In the genomic region with DNA sequence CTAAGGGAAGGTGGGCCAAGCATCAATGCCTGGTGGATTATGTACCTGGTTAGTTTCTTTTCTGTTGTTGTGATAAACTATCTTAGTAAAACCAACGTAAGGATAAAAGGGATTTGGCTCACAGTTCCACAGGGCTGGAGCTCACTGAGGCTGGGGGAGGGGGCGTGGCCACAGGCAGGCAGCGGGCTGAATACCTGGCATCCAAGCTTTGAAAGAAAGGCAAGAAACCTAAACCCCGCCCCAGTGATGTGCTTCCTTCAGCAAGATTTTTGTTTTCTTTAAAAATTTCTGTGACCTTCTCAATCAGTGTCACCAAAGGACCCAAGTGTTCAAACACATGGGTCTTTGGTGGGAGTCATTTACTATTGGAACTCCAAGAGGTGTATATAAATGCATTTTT, we compare ENCODE assay signal across 43 mouse cellular contexts. TPM values are rescaled to one million over a fixed set of nuclear protein-coding genes. Genes with fewer than 3 reads are reported as not detected.
"Had no signal": no experiment of that assay in that cellular context is flagged by ENCODE, and none has a peak within 500 bp of the region (broad histone marks: within the 10 kb centered on the region; RNA-seq: fewer than 3 reads in every experiment).

No protein-coding gene starts in this region.

- H3K4me1 ChIP-seq: limb, embryonic 10.5 days; limb, embryonic 12.5 days; limb, embryonic 13.5 days; limb, embryonic 15.5 days; liver, embryonic 15.5 days; lung, embryonic 15.5 days; midbrain, embryonic 15.5 days had no signal

- H3K4me2 ChIP-seq: limb, embryonic 12.5 days; limb, embryonic 13.5 days; limb, embryonic 15.5 days; liver, embryonic 11.5 days; liver, embryonic 12.5 days; liver, embryonic 13.5 days; liver, embryonic 15.5 days; lung, embryonic 14.5 days; lung, embryonic 15.5 days; midbrain, embryonic 11.5 days; midbrain, embryonic 12.5 days; midbrain, embryonic 13.5 days; midbrain, embryonic 15.5 days had no signal

- H3K36me3 ChIP-seq: limb, embryonic 10.5 days; limb, embryonic 12.5 days; limb, embryonic 15.5 days; liver, embryonic 12.5 days; liver, embryonic 13.5 days; liver, embryonic 15.5 days; lung, embryonic 15.5 days; midbrain, embryonic 10.5 days; midbrain, embryonic 12.5 days; midbrain, embryonic 13.5 days; midbrain, embryonic 15.5 days had no signal

- DNase-seq: left cerebral cortex, postnatal 4 days; liver; liver, embryonic 13.5 days; liver, postnatal 0 days; lung, adult 18-20 months; lung, adult 2 months; lung, embryonic 14.5 days; lung, postnatal 10 days; lung, postnatal 14 days; lung, postnatal 36 days; lung, postnatal 4 days; midbrain, embryonic 14.5 days had no signal

- ATAC-seq: liver, embryonic 12.5 days; liver, postnatal 0 days; lung, postnatal 0 days; midbrain, embryonic 13.5 days; midbrain, embryonic 15.5 days; midbrain, embryonic 16.5 days had no signal

- H3K27me3 ChIP-seq: limb, embryonic 12.5 days; limb, embryonic 13.5 days; limb, embryonic 15.5 days; liver, embryonic 12.5 days; liver, embryonic 13.5 days; liver, embryonic 15.5 days; lung, embryonic 15.5 days; midbrain, embryonic 12.5 days; midbrain, embryonic 13.5 days; midbrain, embryonic 15.5 days had no signal

- H3K9ac ChIP-seq: limb, embryonic 12.5 days; limb, embryonic 13.5 days; limb, embryonic 15.5 days; liver, embryonic 12.5 days; liver, embryonic 13.5 days; liver, embryonic 14.5 days; liver, embryonic 15.5 days; liver, postnatal 0 days; lung, embryonic 14.5 days; lung, embryonic 15.5 days; midbrain, embryonic 12.5 days; midbrain, embryonic 13.5 days; midbrain, embryonic 15.5 days had no signal

- H3K4me3 ChIP-seq: limb, embryonic 10.5 days; limb, embryonic 12.5 days; limb, embryonic 13.5 days; limb, embryonic 15.5 days; liver, embryonic 12.5 days; liver, embryonic 13.5 days; liver, embryonic 15.5 days; lung, embryonic 15.5 days; megakaryocyte, embryonic 14.5 days; midbrain, embryonic 10.5 days; midbrain, embryonic 12.5 days; midbrain, embryonic 13.5 days; midbrain, embryonic 15.5 days; myocyte had no signal

- H3K27ac ChIP-seq: limb, embryonic 10.5 days; limb, embryonic 12.5 days; limb, embryonic 13.5 days; limb, embryonic 15.5 days; liver, embryonic 12.5 days; liver, embryonic 13.5 days; liver, embryonic 14.5 days; liver, embryonic 15.5 days; lung, embryonic 15.5 days; macrophage; midbrain, embryonic 10.5 days; midbrain, embryonic 12.5 days; midbrain, embryonic 13.5 days; midbrain, embryonic 15.5 days had no signal

- H3K9me3 ChIP-seq: limb, embryonic 10.5 days; limb, embryonic 12.5 days; limb, embryonic 13.5 days; limb, embryonic 15.5 days; liver, embryonic 12.5 days; liver, embryonic 13.5 days; liver, embryonic 15.5 days; lung, embryonic 15.5 days; megakaryocyte, embryonic 14.5 days; midbrain, embryonic 10.5 days; midbrain, embryonic 12.5 days; midbrain, embryonic 13.5 days; midbrain, embryonic 15.5 days had no signal

RNA-seq across cellular contexts. Expression of a gene that starts 4.8 kb away (rescaled TPM):
- total RNA-seq: left cerebral cortex, postnatal 10 days; left cerebral cortex, postnatal 25 days; left cerebral cortex, postnatal 36 days; liver, adult 2 months; midbrain, postnatal 0 days; monocyte, adult 5-6 weeks had no signal
- polyA plus RNA-seq: limb, embryonic 11.5 days; limb, embryonic 12.5 days; limb, embryonic 13.5 days; liver, adult 2 months; liver, postnatal 0 days; lung, adult 2 months; lung, embryonic 14.5 days; lung, embryonic 16.5 days; midbrain, embryonic 12.5 days; midbrain, embryonic 13.5 days; midbrain, embryonic 14.5 days; midbrain, embryonic 15.5 days; midbrain, embryonic 16.5 days; midbrain, postnatal 0 days; myocyte; neural tube, embryonic 11.5 days had no signal

RNA-seq across cellular contexts. Expression of a gene that starts 23.6 kb away (rescaled TPM):
- total RNA-seq: liver, adult 2 months; megakaryocyte, adult 5-6 weeks; megakaryocyte-erythroid progenitor cell, adult 5-6 weeks had no signal
- polyA plus RNA-seq: liver, adult 2 months; liver, embryonic 11.5 days; liver, embryonic 12.5 days; liver, embryonic 13.5 days; liver, embryonic 14.5 days; liver, embryonic 15.5 days; liver, embryonic 16.5 days; liver, postnatal 0 days; macrophage; midbrain, embryonic 10.5 days; myocyte had no signal
